Comparison of ENCODE assay signal across 9 mouse cellular contexts in genomic region chr1:182527921-182528858, GRCm38 (mm10). TPM values are rescaled to one million over a fixed set of nuclear protein-coding genes. Genes with fewer than 3 reads are reported as not detected.
DNase-seq lines count a peak whose midpoint lies in the region; ATAC-seq and TF ChIP-seq lines count a peak whose summit lies in the region.
"Had no signal": no experiment of that assay in that cellular context is flagged by ENCODE, and none has a peak within 500 bp of the region (broad histone marks: within the 10 kb centered on the region; RNA-seq: fewer than 3 reads in every experiment).

No protein-coding gene starts in this region.

- ATAC-seq in heart, postnatal 0 days (ENCODE audit: insufficient read depth, low read depth) = peak; percentile 67; the same call in 1 of the 2 replicates
- peak; percentile 18; the same call in 1 of the 2 replicates for ATAC-seq in liver, embryonic 14.5 days (ENCODE audit: insufficient read depth)
- ATAC-seq in neural tube, embryonic 15.5 days (ENCODE audit: low FRiP score) = no peak

- no peak for TF ChIP-seq EP300 in heart, postnatal 0 days (IDR thresholded peaks at IDR 0.05; ENCODE audit: low read depth)
- no peak for TF ChIP-seq EP300 in liver, embryonic 14.5 days (IDR thresholded peaks at IDR 0.05; ENCODE audit: low read depth)

- H3K9ac ChIP-seq in heart, postnatal 0 days (replicated peaks; ENCODE audit: low read depth, low read length) = no peak overlapping the region
- no peak overlapping the region for H3K9ac ChIP-seq in liver, embryonic 14.5 days (replicated peaks)
- 0 out of 2 replicates have a peak overlapping the region, but pooled peaks have one; percentile 5 for H3K9ac ChIP-seq in neural tube, embryonic 15.5 days (replicated peaks)

- no peaks in the 10 kb centered on the region for H3K36me3 ChIP-seq in heart, postnatal 0 days (replicated peaks; ENCODE audit: control insufficient read depth, insufficient read depth, low read length)
- H3K36me3 ChIP-seq in liver, embryonic 14.5 days (replicated peaks; ENCODE audit: control insufficient read depth, insufficient read depth, low read depth) = no peaks in the 10 kb centered on the region
- H3K36me3 ChIP-seq in neural tube, embryonic 15.5 days = no peaks in the 10 kb centered on the region

- no peak overlapping the region for H3K4me2 ChIP-seq in heart, postnatal 0 days (ENCODE audit: low read depth, low read length)
- H3K4me2 ChIP-seq in liver, embryonic 14.5 days (ENCODE audit: low read depth) = peak overlapping the region; percentile 13; the same call in 1 of the 2 replicates
- peak overlapping the region; percentile 43 for H3K4me2 ChIP-seq in neural tube, embryonic 15.5 days

- no peak overlapping the region for H3K4me3 ChIP-seq in heart, postnatal 0 days (ENCODE audit: low read depth, low read length)
- no peak overlapping the region for H3K4me3 ChIP-seq in liver, embryonic 14.5 days (ENCODE audit: insufficient read depth in 1 of 2, low read depth in 2 of 2, low read length in 2 of 2)
- no peak overlapping the region for H3K4me3 ChIP-seq in neural tube, embryonic 15.5 days (replicated peaks)

- H3K9me3 ChIP-seq in heart, postnatal 0 days (replicated peaks; ENCODE audit: control insufficient read depth, low read length) = 0 out of 2 replicates have a peak, but pooled peaks cover 7% of the 10 kb centered on the region
- H3K9me3 ChIP-seq in liver, embryonic 14.5 days (ENCODE audit: control insufficient read depth, low read length) = no peaks in the 10 kb centered on the region
- H3K9me3 ChIP-seq in neural tube, embryonic 15.5 days (replicated peaks) = no peaks in the 10 kb centered on the region

- H3K4me1 ChIP-seq in heart, postnatal 0 days (ENCODE audit: control insufficient read depth, insufficient read depth) = no peaks in the 10 kb centered on the region
- H3K4me1 ChIP-seq in liver, embryonic 14.5 days (replicated peaks; ENCODE audit: control insufficient read depth in 2 of 2, insufficient read depth in 2 of 2, low read length in 1 of 2) = peaks cover 0 to 3% of the 10 kb centered on the region in 2 experiments; a peak in 1 of 4 replicates
- H3K4me1 ChIP-seq in neural tube, embryonic 15.5 days = peaks cover 12% of the 10 kb centered on the region

- no peak for TF ChIP-seq CTCF in heart, postnatal 0 days (IDR thresholded peaks at IDR 0.05; ENCODE audit: low read depth)
- no peak for TF ChIP-seq CTCF in liver, embryonic 14.5 days (IDR thresholded peaks at IDR 0.05; ENCODE audit: low read depth)

- WGBS in heart, postnatal 0 days = 27% methylated on average over 19 of the region's 19 CpGs
- WGBS in liver, embryonic 14.5 days (ENCODE audit: insufficient replicate concordance) = 8% methylated on average over 19 of the region's 19 CpGs
- 7% methylated on average over 19 of the region's 19 CpGs for WGBS in neural tube, embryonic 15.5 days

- H3K27ac ChIP-seq in heart, postnatal 0 days (ENCODE audit: low read depth) = peak overlapping the region; percentile 1; the same call in 1 of the 2 replicates
- H3K27ac ChIP-seq in liver, embryonic 14.5 days = no peak overlapping the region
- no peak overlapping the region for H3K27ac ChIP-seq in neural tube, embryonic 15.5 days (replicated peaks)

- no peaks in the 10 kb centered on the region for H3K27me3 ChIP-seq in heart, postnatal 0 days (ENCODE audit: control insufficient read depth, insufficient read depth, low read length)
- H3K27me3 ChIP-seq in liver, embryonic 14.5 days (ENCODE audit: control insufficient read depth, insufficient read depth, low read length) = no peaks in the 10 kb centered on the region
- H3K27me3 ChIP-seq in neural tube, embryonic 15.5 days (replicated peaks) = 0 out of 2 replicates have a peak, but pooled peaks cover 3% of the 10 kb centered on the region

- peak; percentile 93 for DNase-seq in 3134 (ENCODE audit: extremely low read depth, insufficient read length, low spot score)
- peak; percentile 62 for DNase-seq in CD4-positive, CD25-positive, alpha-beta regulatory T cell, adult 2 months (ENCODE audit: low read depth, low spot score)
- peak; percentile 34 for DNase-seq in embryo, embryonic 10.5 days (ENCODE audit: low spot score)
- DNase-seq in heart, postnatal 0 days (ENCODE audit: low spot score) = peak; percentile 78
- DNase-seq in liver, embryonic 14.5 days (ENCODE audit: low read depth in 3 of 3, low spot score in 3 of 3) = no peak
- no peak for DNase-seq in layer of hippocampus, postnatal 10 days (ENCODE audit: low spot score in 2 of 2)
- no peak for DNase-seq in cerebellum, postnatal 14 days

RNA-seq across cellular contexts. Expression of gene Capn2, which starts 10.8 kb away (rescaled TPM):
- 71.2 and 85.4 TPM in 2 replicates for total RNA-seq in heart, postnatal 0 days (2014; rRNA removed; ENCODE audit: low replicate concordance)
- polyA plus RNA-seq in heart, postnatal 0 days (2015; fragmentation: Nextera tagmentation; extraction: Ambion mirVana) = 56.8 and 62.6 TPM in 2 replicates
- polyA plus RNA-seq in liver, embryonic 14.5 days (2012; rRNA removed) = 6.5 and 9.8 TPM in 2 replicates
- polyA plus RNA-seq in liver, embryonic 14.5 days (2014; fragmentation: Nextera tagmentation; extraction: Ambion mirVana) = 13.6 and 16.4 TPM in 2 replicates
- 95.3 and 98.9 TPM in 2 replicates for polyA plus RNA-seq in neural tube, embryonic 15.5 days (2015; fragmentation: Nextera tagmentation; extraction: Ambion mirVana)
- 10 to 100 TPM; 75.3 to 77.7 TPM for total RNA-seq in layer of hippocampus, postnatal 10 days (2021)

RNA-seq across cellular contexts. Expression of gene Capn8, which starts 36.6 kb away (rescaled TPM):
- total RNA-seq in heart, postnatal 0 days (2014; rRNA removed; ENCODE audit: low replicate concordance) = not detected in 2 replicates
- not detected in 2 replicates for polyA plus RNA-seq in heart, postnatal 0 days (2015; fragmentation: Nextera tagmentation; extraction: Ambion mirVana)
- 0.01 TPM in 1 of 2 replicates, not detected in the other for polyA plus RNA-seq in liver, embryonic 14.5 days (2012; rRNA removed)
- polyA plus RNA-seq in liver, embryonic 14.5 days (2014; fragmentation: Nextera tagmentation; extraction: Ambion mirVana) = not detected in 2 replicates
- 0.08 and 0.28 TPM in 2 replicates for polyA plus RNA-seq in neural tube, embryonic 15.5 days (2015; fragmentation: Nextera tagmentation; extraction: Ambion mirVana)
- not detected for total RNA-seq in layer of hippocampus, postnatal 10 days (2021)
- total RNA-seq: gastrocnemius, postnatal 36 days had no signal

Comparison
In these comparisons a context has a peak if more than half of its experiments do, and no peak if none do; other contexts are left out.
1. DNase-seq: peak in 3134 (single experiment), CD4-positive, CD25-positive, alpha-beta regulatory T cell, adult 2 months (single experiment), embryo, embryonic 10.5 days (single experiment) and heart, postnatal 0 days (single experiment); none in liver, embryonic 14.5 days (0 of 3), layer of hippocampus, postnatal 10 days (0 of 2) and cerebellum, postnatal 14 days (0 of 2).